Mouse (Mus musculus): ENCODE measurements around the gene Gdpd2. TPM values are rescaled to one million over a fixed set of nuclear protein-coding genes. Genes with fewer than 3 reads are reported as not detected.

Gene Gdpd2
- polyA plus RNA-seq, 2 experiments: 5.6 to 11.6 TPM

GRCm38 (mm10) chrX:100767181-100767884 is 37.7 kb downstream of the Gdpd2 start, which contains the start of gene Dlg3:
Dlg3 (plus strand) TSS chrX:100767722.
- Histone ChIP-seq H3K4me3 (replicated peaks; ENCODE audit: low read length) (peak within 1 kb of the TSS; percentile 42), H3K9ac (ENCODE audit: low read depth, low read length, severe bottlenecking) (peak within 1 kb of the TSS; percentile 47), H3K4me1 (ENCODE audit: control insufficient read depth, insufficient read depth, low read length) (no peaks in the 10 kb centered on the region), H3K9me3 (ENCODE audit: control insufficient read depth, low read length) (no peaks in the 10 kb centered on the region), H3K27me3 (ENCODE audit: control insufficient read depth, insufficient read depth, low read length) (no peaks in the 10 kb centered on the region), H3K27ac (replicated peaks; ENCODE audit: low read depth, low read length) (no peak within 1 kb of the TSS), H3K36me3 (ENCODE audit: control insufficient read depth, insufficient read depth, low read length) (no peaks in the 10 kb centered on the region), H3K4me2 (replicated peaks; ENCODE audit: low read depth, low read length, severe bottlenecking) (peak within 1 kb of the TSS; percentile 72)
- peak; percentile 26 for DNase-seq (ENCODE audit: low spot score)
- 28% methylated on average over 25 of the region's 26 CpGs for WGBS
- peak; percentile 75 for ATAC-seq (ENCODE audit: low FRiP score, low read depth)
- TF ChIP-seq POLR2A (IDR thresholded peaks at IDR 0.05; ENCODE audit: borderline replicate concordance, extremely low read depth, insufficient read depth, insufficient read length): no peak

DNA sequence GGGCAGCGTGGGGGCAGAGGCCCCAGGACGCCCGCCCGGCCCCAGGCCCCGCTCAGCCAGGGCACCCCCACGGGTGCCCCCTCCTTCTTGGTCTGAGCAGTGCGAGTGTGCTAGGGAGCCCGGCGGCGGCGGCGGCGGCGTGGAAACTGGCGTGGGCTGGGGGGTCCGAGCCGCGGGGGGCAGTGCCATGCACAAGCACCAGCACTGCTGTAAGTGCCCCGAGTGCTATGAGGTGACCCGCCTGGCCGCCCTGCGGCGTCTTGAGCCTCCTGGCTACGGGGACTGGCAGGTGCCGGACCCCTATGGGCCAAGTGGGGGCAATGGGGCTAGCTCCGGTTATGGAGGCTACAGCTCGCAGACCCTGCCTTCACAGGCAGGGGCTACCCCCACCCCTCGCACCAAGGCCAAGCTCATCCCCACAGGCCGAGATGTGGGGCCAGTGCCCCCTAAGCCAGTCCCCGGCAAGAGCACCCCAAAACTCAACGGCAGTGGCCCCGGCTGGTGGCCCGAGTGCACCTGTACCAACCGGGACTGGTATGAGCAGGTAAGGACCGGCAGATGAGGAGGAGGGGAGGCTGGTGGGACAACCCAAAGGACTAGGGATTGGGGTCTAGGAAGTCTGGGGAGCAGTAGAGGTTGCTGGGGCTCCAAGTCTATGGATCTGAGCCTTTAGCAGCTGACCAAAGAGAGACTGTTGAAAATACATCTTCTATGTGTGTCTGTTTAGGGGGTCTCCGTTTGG is 38.4 kb downstream of the Gdpd2 start:
- Histone ChIP-seq H3K27ac (replicated peaks; ENCODE audit: low read depth, low read length) (no peak overlapping the region), H3K9me3 (ENCODE audit: control insufficient read depth, low read length) (no peaks in the 10 kb centered on the region), H3K9ac (ENCODE audit: low read depth, low read length, severe bottlenecking) (peak overlapping the region; percentile 47), H3K27me3 (ENCODE audit: control insufficient read depth, insufficient read depth, low read length) (no peaks in the 10 kb centered on the region), H3K4me3 (replicated peaks; ENCODE audit: low read length) (peak overlapping the region; percentile 42), H3K4me2 (replicated peaks; ENCODE audit: low read depth, low read length, severe bottlenecking) (peak overlapping the region; percentile 72), H3K36me3 (ENCODE audit: control insufficient read depth, insufficient read depth, low read length) (no peaks in the 10 kb centered on the region), H3K4me1 (ENCODE audit: control insufficient read depth, insufficient read depth, low read length) (no peaks in the 10 kb centered on the region)
- 34% methylated on average over 11 of the region's 36 CpGs for WGBS
- 0 out of 2 replicates have a peak, but pooled peaks have one; percentile 26 for ATAC-seq (ENCODE audit: low FRiP score, low read depth)
- no peak for DNase-seq (ENCODE audit: low spot score)
- TF ChIP-seq POLR2A (IDR thresholded peaks at IDR 0.05; ENCODE audit: borderline replicate concordance, extremely low read depth, insufficient read depth, insufficient read length): no peak

DNA sequence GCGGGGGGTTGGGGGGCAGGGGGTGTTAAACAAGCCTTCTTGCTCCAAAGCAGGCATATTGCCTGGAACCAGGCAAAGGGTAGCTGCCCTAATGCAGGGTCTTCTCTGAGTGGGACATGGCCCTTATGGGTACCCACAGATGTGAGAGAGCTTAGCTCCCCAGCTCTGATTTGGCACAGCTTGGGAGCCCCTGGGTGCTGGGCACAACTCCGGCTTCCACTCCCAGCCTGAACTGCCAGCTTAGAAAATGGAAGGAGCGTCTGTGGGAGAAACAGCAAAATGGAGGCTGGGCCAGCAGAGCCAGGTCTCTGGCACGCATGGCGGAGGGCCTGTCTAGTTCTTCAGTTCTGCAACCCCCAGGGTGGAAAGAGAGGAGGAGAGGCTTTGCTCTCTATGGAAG is 39.6 kb downstream of the Gdpd2 start:
- no peaks in the 10 kb centered on the region for H3K4me1 ChIP-seq (ENCODE audit: control insufficient read depth, insufficient read depth, low read length)
- no peak for DNase-seq (ENCODE audit: low spot score)
- no peaks in the 10 kb centered on the region for H3K36me3 ChIP-seq (ENCODE audit: control insufficient read depth, insufficient read depth, low read length)
- no peaks in the 10 kb centered on the region for H3K27me3 ChIP-seq (ENCODE audit: control insufficient read depth, insufficient read depth, low read length)
- no peak overlapping the region for H3K4me2 ChIP-seq (replicated peaks; ENCODE audit: low read depth, low read length, severe bottlenecking)
- no peak for ATAC-seq (ENCODE audit: low FRiP score, low read depth)
- H3K9ac ChIP-seq (ENCODE audit: low read depth, low read length, severe bottlenecking): no peak overlapping the region
- no peak overlapping the region for H3K27ac ChIP-seq (replicated peaks; ENCODE audit: low read depth, low read length)
- H3K4me3 ChIP-seq (replicated peaks; ENCODE audit: low read length): no peak overlapping the region
- 92% methylated on average over 4 of the region's 5 CpGs for WGBS
- no peak for TF ChIP-seq POLR2A (IDR thresholded peaks at IDR 0.05; ENCODE audit: borderline replicate concordance, extremely low read depth, insufficient read depth, insufficient read length)
- no peaks in the 10 kb centered on the region for H3K9me3 ChIP-seq (ENCODE audit: control insufficient read depth, low read length)

GRCm38 (mm10) chrX:100774341-100774811 is 44.7 kb downstream of the Gdpd2 start:
- Histone ChIP-seq H3K4me1 (ENCODE audit: control insufficient read depth, insufficient read depth, low read length) (peaks cover 5% of the 10 kb centered on the region; the same call in 1 of the 2 replicates), H3K36me3 (ENCODE audit: control insufficient read depth, insufficient read depth, low read length) (no peaks in the 10 kb centered on the region), H3K27me3 (ENCODE audit: control insufficient read depth, insufficient read depth, low read length) (no peaks in the 10 kb centered on the region), H3K4me3 (replicated peaks; ENCODE audit: low read length) (peak overlapping the region; percentile 46), H3K27ac (replicated peaks; ENCODE audit: low read depth, low read length) (0 out of 2 replicates have a peak overlapping the region, but pooled peaks have one; percentile 38), H3K9ac (ENCODE audit: low read depth, low read length, severe bottlenecking) (peak overlapping the region; percentile 76), H3K9me3 (ENCODE audit: control insufficient read depth, low read length) (no peaks in the 10 kb centered on the region), H3K4me2 (replicated peaks; ENCODE audit: low read depth, low read length, severe bottlenecking) (peak overlapping the region; percentile 48)
- TF ChIP-seq POLR2A (IDR thresholded peaks at IDR 0.05; ENCODE audit: borderline replicate concordance, extremely low read depth, insufficient read depth, insufficient read length): no peak
- DNase-seq (ENCODE audit: low spot score): peak; percentile 58
- WGBS: 22% methylated on average over 18 of the region's 23 CpGs
- ATAC-seq (ENCODE audit: low FRiP score, low read depth): peak; percentile 42; the same call in 1 of the 2 replicates

DNA sequence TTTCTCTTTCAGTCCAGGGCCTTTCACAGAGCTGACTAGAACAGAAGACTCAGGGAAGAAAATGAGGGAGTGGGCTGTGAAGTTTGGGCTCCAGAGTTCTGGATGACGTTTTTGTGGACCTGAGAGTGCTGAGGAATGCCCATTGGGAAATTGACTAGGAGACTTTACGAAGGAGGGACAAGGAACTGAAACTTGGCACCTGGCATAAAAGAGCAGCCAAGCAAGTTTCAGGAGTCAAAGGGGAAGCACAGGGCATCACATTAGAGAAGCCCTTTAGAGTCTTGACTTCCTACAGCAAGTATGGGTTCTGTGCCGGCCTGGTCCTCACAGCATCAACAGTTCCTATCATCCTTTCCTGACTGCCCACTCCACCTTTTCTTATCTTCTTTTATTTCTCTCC is 45.7 kb downstream of the Gdpd2 start:
- ATAC-seq (ENCODE audit: low FRiP score, low read depth) (no peak), DNase-seq (ENCODE audit: low spot score) (no peak)
- Histone ChIP-seq H3K4me3 (replicated peaks; ENCODE audit: low read length) (no peak overlapping the region), H3K9ac (ENCODE audit: low read depth, low read length, severe bottlenecking) (no peak overlapping the region), H3K4me1 (ENCODE audit: control insufficient read depth, insufficient read depth, low read length) (peaks cover 5% of the 10 kb centered on the region; the same call in 1 of the 2 replicates), H3K36me3 (ENCODE audit: control insufficient read depth, insufficient read depth, low read length) (no peaks in the 10 kb centered on the region), H3K27ac (replicated peaks; ENCODE audit: low read depth, low read length) (no peak overlapping the region), H3K27me3 (ENCODE audit: control insufficient read depth, insufficient read depth, low read length) (no peaks in the 10 kb centered on the region), H3K4me2 (replicated peaks; ENCODE audit: low read depth, low read length, severe bottlenecking) (no peak overlapping the region), H3K9me3 (ENCODE audit: control insufficient read depth, low read length) (no peaks in the 10 kb centered on the region)
- no peak for TF ChIP-seq POLR2A (IDR thresholded peaks at IDR 0.05; ENCODE audit: borderline replicate concordance, extremely low read depth, insufficient read depth, insufficient read length)
- 87% methylated on average over 3 of the region's 3 CpGs for WGBS
